Mouse (Mus musculus) heart, postnatal 0 days (tissue): ENCODE results near the gene B4galt1.

Source experiments
- CTCF ChIP-seq: IDR thresholded peaks from 2 replicates; pipeline ENCODE4 v1.5.1; 2016; ENCODE audit warnings: antibody characterized with exemption, control low read depth, low read depth
- EP300 ChIP-seq: IDR thresholded peaks from 2 replicates; pipeline ENCODE4 v1.6.1; 2016; ENCODE audit warnings: antibody characterized with exemption, low read depth

DNA sequence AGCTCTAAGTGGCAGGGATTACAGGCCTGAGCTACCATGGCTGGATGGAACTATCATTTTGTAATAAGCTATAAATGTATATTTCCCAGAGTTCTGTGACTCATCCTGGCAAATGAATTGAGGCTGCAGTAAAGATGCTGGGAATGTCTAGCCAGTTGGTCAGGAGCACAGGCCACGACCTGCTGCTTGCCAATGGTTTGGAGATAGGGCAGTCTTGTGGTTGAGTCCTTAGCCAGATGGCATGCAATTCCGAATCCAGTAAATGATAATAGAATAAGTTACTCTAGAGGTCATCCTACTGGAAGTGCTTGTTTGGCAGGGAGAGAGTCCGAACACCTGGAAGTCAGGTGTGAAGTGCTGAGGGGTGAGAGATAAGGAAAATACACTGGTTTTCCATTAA lies 51.0 kb downstream of the B4galt1 start:
- TF ChIP-seq CTCF (no peak), EP300 (no peak)
